Mouse (Mus musculus): ENCODE results near the gene Olfr1286. TPM values are rescaled to one million over a fixed set of nuclear protein-coding genes. Genes with fewer than 3 reads are reported as not detected.

The Olfr1286 gene
- polyA plus RNA-seq (2012), result not detected in 2 replicates

GRCm38 (mm10) chr2:111422931-111423330, at the start of gene Olfr1286:
Gene Olfr1286, minus strand, starts transcription at chr2:111423115.
- no peaks in the 10 kb centered on the region for H3K27me3 ChIP-seq (ENCODE audit: control insufficient read depth)
- no peaks in the 10 kb centered on the region for H3K4me1 ChIP-seq (ENCODE audit: control insufficient read depth)
- H3K4me3 ChIP-seq (replicated peaks), result no peak within 1 kb of the TSS
- no peaks in the 10 kb centered on the region for H3K36me3 ChIP-seq (ENCODE audit: control insufficient read depth)
- no peaks in the 10 kb centered on the region; the same call in 1 of the 2 replicates for H3K9me3 ChIP-seq (ENCODE audit: control insufficient read depth, low read length)
- TF ChIP-seq GATA1 (IDR thresholded peaks at IDR 0.05; ENCODE audit: low read length), result no peak
- TF ChIP-seq TAL1 (IDR thresholded peaks at IDR 0.05; ENCODE audit: low read length), result no peak

- no peak within 1 kb of the TSS for H3K4me3 ChIP-seq (replicated peaks)
- no peaks in the 10 kb centered on the region for H3K27me3 ChIP-seq (ENCODE audit: control insufficient read depth)
- TF ChIP-seq GATA1 (IDR thresholded peaks at IDR 0.05; ENCODE audit: low read length) (no peak), TAL1 (IDR thresholded peaks at IDR 0.05; ENCODE audit: low read length) (no peak)
- H3K36me3 ChIP-seq (ENCODE audit: control insufficient read depth), result no peaks in the 10 kb centered on the region
- H3K4me1 ChIP-seq (ENCODE audit: control insufficient read depth), result no peaks in the 10 kb centered on the region
- H3K9me3 ChIP-seq (ENCODE audit: control insufficient read depth, low read length), result no peaks in the 10 kb centered on the region
Measured at GRCm38 (mm10) chr2:111448842-111449241, 25.9 kb upstream of the Olfr1286 start, which contains the start of gene Olfr1287. Gene Olfr1287, plus strand, starts transcription at chr2:111449142.

- Histone ChIP-seq H3K4me3 (replicated peaks) (no peak within 1 kb of the TSS), H3K9me3 (ENCODE audit: control insufficient read depth, low read length) (peaks cover 4% of the 10 kb centered on the region), H3K27me3 (ENCODE audit: control insufficient read depth) (no peaks in the 10 kb centered on the region)
Measured at GRCm38 (mm10) chr2:111375222-111375621, 47.7 kb downstream of the Olfr1286 start, which contains the start of gene Olfr1284. Gene Olfr1284, plus strand, starts transcription at chr2:111375522.

More at GRCm38 (mm10) chr2:111375222-111375621, 47.7 kb downstream of the Olfr1286 start, which contains the start of gene Olfr1284:
- no peaks in the 10 kb centered on the region for H3K4me1 ChIP-seq (ENCODE audit: control insufficient read depth)
- no peaks in the 10 kb centered on the region for H3K36me3 ChIP-seq (ENCODE audit: control insufficient read depth)
- no peak for TF ChIP-seq GATA1 (IDR thresholded peaks at IDR 0.05; ENCODE audit: low read length)
- TF ChIP-seq TAL1 (IDR thresholded peaks at IDR 0.05; ENCODE audit: low read length), result no peak

Other genes starting within 250 kb of the Olfr1286 start
- gene 4930430A15Rik, start 193.5 kb downstream of the Olfr1286 start, polyA plus RNA-seq (2012), result not detected in 2 replicates
- not detected in 2 replicates for gene Olfr1275, start 187.8 kb downstream of the Olfr1286 start, polyA plus RNA-seq (2012)
- not detected in 2 replicates for gene Olfr1276, start 168.6 kb downstream of the Olfr1286 start, polyA plus RNA-seq (2012)
- gene Olfr1277, start 149.0 kb downstream of the Olfr1286 start, polyA plus RNA-seq (2012), result not detected in 2 replicates
- not detected in 2 replicates for gene Olfr1278, start 133.0 kb downstream of the Olfr1286 start, polyA plus RNA-seq (2012)
- not detected in 2 replicates for gene Olfr1279, start 122.5 kb downstream of the Olfr1286 start, polyA plus RNA-seq (2012)
- gene Olfr1280, start 109.1 kb downstream of the Olfr1286 start, polyA plus RNA-seq (2012), result not detected in 2 replicates
- not detected in 2 replicates for gene Olfr1281, start 96.6 kb downstream of the Olfr1286 start, polyA plus RNA-seq (2012)
- gene Olfr1282, start 87.0 kb downstream of the Olfr1286 start, polyA plus RNA-seq (2012), result not detected in 2 replicates
- not detected in 2 replicates for gene Olfr1283, start 56.3 kb downstream of the Olfr1286 start, polyA plus RNA-seq (2012)
- not detected in 2 replicates for gene Olfr1284, start 47.6 kb downstream of the Olfr1286 start, polyA plus RNA-seq (2012)
- gene Olfr1287, start 26.0 kb upstream of the Olfr1286 start, polyA plus RNA-seq (2012), result not detected in 2 replicates
- not detected in 2 replicates for gene Olfr1288, start 51.0 kb upstream of the Olfr1286 start, polyA plus RNA-seq (2012)
- not detected in 2 replicates for gene Olfr1289, start 57.7 kb upstream of the Olfr1286 start, polyA plus RNA-seq (2012)
- gene Olfr1290, start 70.7 kb upstream of the Olfr1286 start, polyA plus RNA-seq (2012), result not detected in 2 replicates
- 0.01 TPM in 1 of 2 replicates, not detected in the other for gene Olfr1291-ps1, start 74.1 kb upstream of the Olfr1286 start, polyA plus RNA-seq (2012)
- not detected in 2 replicates for gene Olfr1293-ps, start 102.1 kb upstream of the Olfr1286 start, polyA plus RNA-seq (2012)
- not detected in 2 replicates for gene Olfr1294, start 117.2 kb upstream of the Olfr1286 start, polyA plus RNA-seq (2012)
- not detected in 2 replicates for gene Olfr1295, start 146.6 kb upstream of the Olfr1286 start, polyA plus RNA-seq (2012)
- gene Olfr1297, start 203.4 kb upstream of the Olfr1286 start, polyA plus RNA-seq (2012), result 0.01 TPM in 1 of 2 replicates, not detected in the other
- gene Olfr1298, start 226.1 kb upstream of the Olfr1286 start, polyA plus RNA-seq (2012), result not detected in 2 replicates
- not detected in 2 replicates for gene Olfr1299, start 238.3 kb upstream of the Olfr1286 start, polyA plus RNA-seq (2012)

Data from erythroblast, embryonic 14.5 days (primary cell).